Mouse (Mus musculus): ENCODE results near the gene Gsto1. TPM values are rescaled to one million over a fixed set of nuclear protein-coding genes. Genes with fewer than 3 reads are reported as not detected.

Gene Gsto1
- polyA plus RNA-seq, 1 experiment = 40.5 TPM

DNA sequence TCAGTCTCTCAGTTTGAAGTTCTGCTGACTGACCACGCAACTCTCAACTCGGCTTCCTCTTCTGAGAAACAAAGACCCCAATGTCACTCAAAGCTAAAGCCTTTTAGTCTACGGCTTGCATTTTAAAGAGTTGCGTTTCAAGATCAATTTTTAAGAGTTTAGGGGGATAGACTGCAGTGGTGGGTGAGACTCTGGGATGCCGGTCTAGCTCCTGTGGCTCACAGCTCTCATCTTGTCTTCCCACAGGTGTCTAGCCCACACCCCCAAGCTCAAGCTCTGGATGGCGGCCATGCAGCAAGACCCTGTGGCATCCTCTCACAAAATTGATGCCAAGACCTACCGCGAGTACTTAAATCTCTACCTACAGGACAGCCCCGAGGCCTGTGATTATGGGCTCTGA, 9.3 kb downstream of the Gsto1 start:
- no peak overlapping the region for H3K27ac ChIP-seq (ENCODE audit: insufficient read depth, low read length)
- WGBS = 96% methylated on average over 9 of the region's 9 CpGs
- no peak overlapping the region for H3K4me3 ChIP-seq (replicated peaks; ENCODE audit: insufficient read depth, low read depth, low read length)
- no peak for TF ChIP-seq CTCF (IDR thresholded peaks at IDR 0.05; ENCODE audit: borderline replicate concordance, insufficient read depth, low read depth, low read length)
- H3K4me1 ChIP-seq (ENCODE audit: control insufficient read depth, insufficient read depth, low read length) = no peaks in the 10 kb centered on the region; the same call in 1 of the 2 replicates
- no peaks in the 10 kb centered on the region for H3K27me3 ChIP-seq (ENCODE audit: control insufficient read depth, insufficient read depth, low read length)
- no peak for DNase-seq

DNA sequence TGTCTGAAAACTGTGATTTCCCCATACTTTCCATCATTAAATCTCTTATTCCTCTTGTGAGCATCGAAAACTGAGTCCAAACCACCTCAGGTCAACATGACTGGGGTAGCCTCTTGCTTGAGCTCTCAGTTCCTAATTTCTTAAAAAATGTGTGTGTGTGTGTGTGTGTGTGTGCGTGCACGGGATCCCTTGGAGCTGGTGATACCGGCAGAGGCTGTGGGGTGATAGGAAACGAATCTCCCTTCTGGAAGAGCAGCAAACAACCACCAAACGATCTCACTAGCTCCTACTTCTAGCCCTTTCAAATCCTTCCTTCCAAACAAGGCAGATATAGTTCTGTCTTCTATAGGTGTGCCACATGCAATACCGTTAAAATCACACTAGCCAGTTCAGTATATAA, 10.0 kb downstream of the Gsto1 start:
- Histone ChIP-seq H3K4me3 (replicated peaks; ENCODE audit: insufficient read depth, low read depth, low read length) (no peak overlapping the region), H3K27me3 (ENCODE audit: control insufficient read depth, insufficient read depth, low read length) (no peaks in the 10 kb centered on the region), H3K27ac (ENCODE audit: insufficient read depth, low read length) (no peak overlapping the region), H3K4me1 (ENCODE audit: control insufficient read depth, insufficient read depth, low read length) (no peaks in the 10 kb centered on the region; the same call in 1 of the 2 replicates)
- TF ChIP-seq POLR2A (IDR thresholded peaks at IDR 0.05; ENCODE audit: borderline replicate concordance, insufficient read depth, low read length) (no peak), CTCF (IDR thresholded peaks at IDR 0.05; ENCODE audit: borderline replicate concordance, insufficient read depth, low read depth, low read length) (no peak)
- 86% methylated on average over 7 of the region's 7 CpGs for WGBS
- no peak for DNase-seq

DNA sequence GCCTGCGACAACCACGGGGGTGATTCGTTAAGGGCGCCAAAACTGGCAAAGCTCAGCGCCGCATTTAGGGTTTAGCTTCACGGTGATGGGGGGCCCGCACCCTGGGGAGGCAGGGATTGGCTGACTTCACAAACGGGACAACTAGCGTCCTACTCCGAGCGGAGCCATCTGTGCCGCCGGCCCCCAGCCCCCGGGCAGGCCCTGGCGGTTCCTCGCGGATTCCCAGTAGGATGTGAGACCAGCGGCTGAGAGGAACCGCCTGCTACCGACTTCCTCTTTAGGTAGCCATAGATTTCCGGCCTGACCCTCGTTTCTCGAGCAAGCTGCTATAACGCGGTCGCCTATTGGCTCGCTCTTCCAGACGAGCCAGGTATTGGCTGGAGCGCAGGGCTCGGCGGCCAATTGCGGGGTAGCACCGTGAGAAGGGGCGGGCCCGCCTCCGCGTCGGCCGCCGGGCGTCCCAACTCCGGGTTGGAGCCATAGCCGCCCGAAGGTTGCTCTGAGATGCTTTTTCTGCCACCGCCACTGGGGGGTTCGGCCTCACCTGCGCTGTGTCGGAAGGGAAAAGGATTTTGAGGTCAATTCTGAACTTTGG, 10.7 kb downstream of the Gsto1 start, which contains the start of gene Gsto2:
Gene Gsto2, plus strand, starts transcription at position 182 of the 595 bp plus-strand sequence.
- peak; percentile 41; the same call in 1 of the 2 replicates for TF ChIP-seq CTCF (IDR thresholded peaks at IDR 0.05; ENCODE audit: borderline replicate concordance, insufficient read depth, low read depth, low read length)
- peak; percentile 64; the same call in 1 of the 2 replicates for TF ChIP-seq POLR2A (IDR thresholded peaks at IDR 0.05; ENCODE audit: borderline replicate concordance, insufficient read depth, low read length)
- peak within 1 kb of the TSS; percentile 61 for H3K4me3 ChIP-seq (replicated peaks; ENCODE audit: insufficient read depth, low read depth, low read length)
- H3K27ac ChIP-seq (ENCODE audit: insufficient read depth, low read length) = peak within 1 kb of the TSS; percentile 61; the same call in 1 of the 2 replicates
- WGBS = under 1% methylated on average over 49 of the region's 49 CpGs
- no peaks in the 10 kb centered on the region for H3K27me3 ChIP-seq (ENCODE audit: control insufficient read depth, insufficient read depth, low read length)
- H3K4me1 ChIP-seq (ENCODE audit: control insufficient read depth, insufficient read depth, low read length) = no peaks in the 10 kb centered on the region; the same call in 1 of the 2 replicates
- DNase-seq = peak; percentile 94 to 97

DNA sequence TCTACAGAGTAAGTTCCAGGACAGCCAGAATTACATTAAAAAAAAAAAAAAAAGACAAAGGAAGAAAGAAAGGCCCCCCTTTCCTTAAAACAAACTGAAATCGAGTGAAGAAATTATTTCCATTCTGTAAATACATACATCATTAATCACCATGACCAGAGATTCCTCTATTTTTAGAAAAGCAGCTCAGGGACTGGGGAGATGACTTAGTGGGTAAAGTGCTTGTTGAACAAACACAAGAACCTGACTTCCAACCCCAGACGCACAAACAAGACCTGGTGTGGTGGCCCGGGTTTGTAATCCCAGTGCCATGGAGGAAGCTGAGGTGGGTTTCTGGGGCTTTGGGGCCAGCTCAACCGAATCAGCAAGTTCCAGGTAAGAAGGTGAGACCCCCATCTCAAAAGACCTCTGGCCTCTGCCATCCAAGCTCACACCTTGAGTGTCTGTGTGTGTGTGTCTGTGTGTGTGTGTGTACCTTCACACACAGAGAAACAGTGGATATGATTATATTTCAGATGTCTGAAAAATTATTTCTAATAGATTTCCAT, 12.9 kb downstream of the Gsto1 start:
- DNase-seq = no peak
- no peak overlapping the region for H3K4me3 ChIP-seq (replicated peaks; ENCODE audit: insufficient read depth, low read depth, low read length)
- no peak for TF ChIP-seq CTCF (IDR thresholded peaks at IDR 0.05; ENCODE audit: borderline replicate concordance, insufficient read depth, low read depth, low read length)
- no peak for TF ChIP-seq POLR2A (IDR thresholded peaks at IDR 0.05; ENCODE audit: borderline replicate concordance, insufficient read depth, low read length)
- WGBS = 61% methylated on average over 4 of the region's 4 CpGs
- H3K27ac ChIP-seq (ENCODE audit: insufficient read depth, low read length) = no peak overlapping the region
- no peaks in the 10 kb centered on the region; the same call in 1 of the 2 replicates for H3K4me1 ChIP-seq (ENCODE audit: control insufficient read depth, insufficient read depth, low read length)
- H3K27me3 ChIP-seq (ENCODE audit: control insufficient read depth, insufficient read depth, low read length) = no peaks in the 10 kb centered on the region

DNA sequence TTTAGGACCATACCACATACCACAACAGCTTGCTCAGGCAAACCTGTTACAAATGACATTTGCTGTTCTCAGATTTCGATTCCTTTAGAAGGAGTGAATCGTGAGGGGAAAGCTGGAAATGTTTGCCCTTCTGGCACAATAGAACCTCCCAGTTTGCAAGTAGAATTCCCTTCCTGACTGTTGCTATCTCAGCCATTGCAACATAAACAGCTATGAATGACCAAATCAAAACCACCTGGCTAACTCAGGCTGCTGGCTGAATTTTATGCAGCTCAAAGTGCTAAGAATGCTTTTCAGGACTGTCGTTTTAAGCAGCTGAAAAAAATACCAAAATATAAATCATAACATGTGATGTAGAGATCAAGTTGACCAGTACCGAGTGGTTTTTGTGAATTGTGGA, 14.2 kb downstream of the Gsto1 start:
- Histone ChIP-seq H3K27ac (ENCODE audit: insufficient read depth, low read length) (no peak overlapping the region), H3K4me1 (ENCODE audit: control insufficient read depth, insufficient read depth, low read length) (no peaks in the 10 kb centered on the region; the same call in 1 of the 2 replicates), H3K4me3 (replicated peaks; ENCODE audit: insufficient read depth, low read depth, low read length) (no peak overlapping the region), H3K27me3 (ENCODE audit: control insufficient read depth, insufficient read depth, low read length) (no peaks in the 10 kb centered on the region)
- 73% methylated on average over 4 of the region's 4 CpGs for WGBS
- no peak for TF ChIP-seq POLR2A (IDR thresholded peaks at IDR 0.05; ENCODE audit: borderline replicate concordance, insufficient read depth, low read length)
- TF ChIP-seq CTCF (IDR thresholded peaks at IDR 0.05; ENCODE audit: borderline replicate concordance, insufficient read depth, low read depth, low read length) = no peak
- DNase-seq = no peak

DNA sequence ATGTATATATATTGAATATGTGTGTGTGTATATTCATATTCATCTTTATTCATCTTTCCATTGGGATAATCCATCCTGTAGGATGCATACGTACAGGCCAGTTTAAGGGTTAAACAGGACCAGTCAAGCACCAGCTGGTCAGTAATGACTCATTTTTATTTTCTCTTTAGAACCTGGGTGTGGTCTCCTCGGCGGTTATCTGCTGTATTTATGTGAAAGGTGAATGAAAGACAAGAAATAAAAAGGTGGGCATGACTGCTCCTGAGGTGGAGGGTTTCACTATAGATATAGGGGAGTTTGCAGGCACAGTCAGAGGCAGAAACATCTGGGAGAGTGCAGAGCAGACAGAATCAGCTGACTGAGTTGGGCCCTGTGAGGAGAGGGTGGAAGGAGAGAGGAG, 14.7 kb downstream of the Gsto1 start:
- TF ChIP-seq POLR2A (IDR thresholded peaks at IDR 0.05; ENCODE audit: borderline replicate concordance, insufficient read depth, low read length) (no peak), CTCF (IDR thresholded peaks at IDR 0.05; ENCODE audit: borderline replicate concordance, insufficient read depth, low read depth, low read length) (no peak)
- Histone ChIP-seq H3K27me3 (ENCODE audit: control insufficient read depth, insufficient read depth, low read length) (no peaks in the 10 kb centered on the region), H3K4me1 (ENCODE audit: control insufficient read depth, insufficient read depth, low read length) (no peaks in the 10 kb centered on the region; the same call in 1 of the 2 replicates), H3K27ac (ENCODE audit: insufficient read depth, low read length) (no peak overlapping the region), H3K4me3 (replicated peaks; ENCODE audit: insufficient read depth, low read depth, low read length) (no peak overlapping the region)
- DNase-seq = no peak
- WGBS = 63% methylated on average over 3 of the region's 3 CpGs

DNA sequence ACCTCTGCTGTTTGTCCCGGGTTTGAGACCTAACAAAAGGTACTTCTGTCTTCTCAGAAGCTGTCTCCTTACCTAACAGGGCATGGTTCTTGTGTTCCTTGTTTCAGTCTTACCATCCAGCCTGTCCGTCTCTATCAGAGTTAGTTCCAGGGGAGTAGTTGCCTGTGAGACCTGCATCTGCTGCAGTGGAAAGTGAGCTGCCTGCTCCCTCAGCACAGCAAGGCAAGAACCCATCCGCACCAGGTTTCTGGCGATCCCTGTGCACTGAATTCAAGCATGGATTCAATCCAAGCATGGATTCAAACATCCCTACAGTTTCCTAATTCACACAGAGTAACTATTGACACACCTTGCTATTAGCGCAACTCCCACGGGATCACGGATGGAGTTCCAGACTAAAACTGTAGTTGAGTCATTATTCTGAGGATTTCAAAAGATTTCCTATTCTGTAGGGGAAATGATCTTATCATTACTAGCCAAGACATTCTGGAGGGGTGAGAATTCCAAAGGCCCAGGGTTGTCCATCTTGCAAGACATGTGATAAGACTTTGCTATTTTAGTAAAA, 15.4 kb downstream of the Gsto1 start:
- Histone ChIP-seq H3K4me3 (replicated peaks; ENCODE audit: insufficient read depth, low read depth, low read length) (no peak overlapping the region), H3K27ac (ENCODE audit: insufficient read depth, low read length) (no peak overlapping the region), H3K27me3 (ENCODE audit: control insufficient read depth, insufficient read depth, low read length) (no peaks in the 10 kb centered on the region), H3K4me1 (ENCODE audit: control insufficient read depth, insufficient read depth, low read length) (no peaks in the 10 kb centered on the region)
- DNase-seq = no peak
- 70% methylated on average over 7 of the region's 7 CpGs for WGBS
- no peak for TF ChIP-seq POLR2A (IDR thresholded peaks at IDR 0.05; ENCODE audit: borderline replicate concordance, insufficient read depth, low read length)

DNA sequence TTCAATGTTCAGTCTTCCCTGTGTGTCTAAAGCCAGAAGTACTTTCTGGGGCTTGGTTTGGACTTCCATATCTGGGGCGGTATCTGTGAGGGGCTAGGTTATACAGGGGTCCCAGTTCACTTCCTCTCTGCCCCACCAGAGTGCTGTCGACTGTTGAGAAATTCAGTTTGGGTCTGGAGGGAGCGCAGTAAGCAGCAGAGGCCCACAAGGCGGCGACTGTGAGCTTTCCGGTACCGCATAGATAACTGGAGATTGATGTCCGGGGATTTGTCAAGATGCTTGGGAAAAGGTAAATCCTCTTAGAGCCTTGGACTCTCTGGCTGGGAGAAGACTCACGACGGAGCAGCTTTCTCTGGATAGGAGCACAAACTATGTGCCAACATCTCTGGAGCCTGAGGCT, 16.7 kb downstream of the Gsto1 start:
- no peak for DNase-seq
- WGBS = 29% methylated on average over 10 of the region's 10 CpGs
- H3K27me3 ChIP-seq (ENCODE audit: control insufficient read depth, insufficient read depth, low read length) = no peaks in the 10 kb centered on the region

More for the DNA sequence above, 16.7 kb downstream of the Gsto1 start:
- Histone ChIP-seq H3K27ac (ENCODE audit: insufficient read depth, low read length) (no peak overlapping the region), H3K4me1 (ENCODE audit: control insufficient read depth, insufficient read depth, low read length) (no peaks in the 10 kb centered on the region), H3K4me3 (replicated peaks; ENCODE audit: insufficient read depth, low read depth, low read length) (no peak overlapping the region)
- TF ChIP-seq POLR2A (IDR thresholded peaks at IDR 0.05; ENCODE audit: borderline replicate concordance, insufficient read depth, low read length) (no peak), CTCF (IDR thresholded peaks at IDR 0.05; ENCODE audit: borderline replicate concordance, insufficient read depth, low read depth, low read length) (no peak)

All from cerebellum, adult 2 months (tissue).